ENCODE assay signal across 8 mouse cellular contexts in the genomic region with DNA sequence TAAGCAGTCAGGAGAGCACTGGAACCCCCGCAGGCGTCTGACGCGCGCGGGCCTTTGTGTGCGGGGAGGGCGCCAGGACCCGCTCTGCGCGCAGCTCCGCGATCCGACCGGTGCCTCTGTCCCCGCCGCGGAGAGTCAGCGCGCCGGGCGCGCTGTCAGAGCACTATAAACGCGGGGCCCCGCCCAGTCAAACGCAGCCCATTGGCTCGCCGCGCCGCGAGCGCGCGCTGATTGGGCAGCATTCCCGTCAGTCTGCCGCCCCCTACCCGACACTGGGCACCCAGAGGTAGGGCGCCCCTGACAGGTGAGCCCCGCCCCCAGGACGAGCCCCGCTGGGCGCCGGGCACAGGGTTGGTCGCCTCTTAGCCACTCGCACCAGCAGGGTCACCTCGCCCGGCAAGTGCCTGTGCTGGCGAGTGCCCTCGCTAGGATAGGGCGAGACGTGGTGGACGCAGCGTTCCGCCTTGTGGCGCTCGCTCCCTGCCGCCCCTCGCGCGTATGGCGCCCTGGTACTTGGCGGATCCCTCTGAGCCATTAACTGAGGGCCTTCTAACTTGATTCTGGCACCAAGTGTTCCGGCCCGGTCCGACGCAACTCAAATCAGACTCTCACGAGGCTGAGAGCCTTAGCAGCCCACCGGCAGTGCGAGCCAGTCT. TPM values are rescaled to one million over a fixed set of nuclear protein-coding genes. Genes with fewer than 3 reads are reported as not detected.
DNase-seq lines count a peak whose midpoint lies in the region; ATAC-seq and TF ChIP-seq lines count a peak whose summit lies in the region.

A gene (minus strand): TSS at position 140 of the 656 bp plus-strand sequence.

- peak; percentile 92 for ATAC-seq in forebrain, embryonic 14.5 days
- ATAC-seq in liver, embryonic 15.5 days (ENCODE audit: insufficient read depth): peak; percentile 90
- ATAC-seq in neural tube, embryonic 11.5 days (ENCODE audit: insufficient read depth, low FRiP score, low TSS enrichment): peak; percentile 91
- peak; percentile 93 for ATAC-seq in stomach, embryonic 16.5 days (ENCODE audit: insufficient read depth, low FRiP score)

- H3K4me2 ChIP-seq in forebrain, embryonic 14.5 days (ENCODE audit: low read length): peak within 1 kb of the TSS; percentile 89
- peak within 1 kb of the TSS; percentile 80 for H3K4me2 ChIP-seq in liver, embryonic 15.5 days
- peak within 1 kb of the TSS; percentile 87 for H3K4me2 ChIP-seq in neural tube, embryonic 11.5 days (ENCODE audit: low read depth)
- H3K4me2 ChIP-seq in stomach, embryonic 16.5 days (ENCODE audit: low read depth, low read length): peak within 1 kb of the TSS; percentile 89

- under 1% methylated on average over 63 of the region's 70 CpGs for WGBS in forebrain, embryonic 14.5 days
- WGBS in liver, embryonic 15.5 days (ENCODE audit: insufficient replicate concordance): 0% methylated on average over 70 of the region's 70 CpGs
- WGBS in neural tube, embryonic 11.5 days: 0% methylated on average over 66 of the region's 70 CpGs
- WGBS in stomach, embryonic 16.5 days: under 1% methylated on average over 70 of the region's 70 CpGs

- no peaks in the 10 kb centered on the region for H3K9me3 ChIP-seq in E14TG2a.4 (ENCODE audit: low read length)
- no peaks in the 10 kb centered on the region for H3K9me3 ChIP-seq in forebrain, embryonic 14.5 days (replicated peaks; ENCODE audit: control insufficient read depth, low read length)
- no peaks in the 10 kb centered on the region for H3K9me3 ChIP-seq in liver, embryonic 15.5 days (replicated peaks)
- H3K9me3 ChIP-seq in neural tube, embryonic 11.5 days (ENCODE audit: control insufficient read depth, low read length): no peaks in the 10 kb centered on the region
- H3K9me3 ChIP-seq in stomach, embryonic 16.5 days (replicated peaks; ENCODE audit: control insufficient read depth, low read length): no peaks in the 10 kb centered on the region

- peaks cover 55% of the 10 kb centered on the region for H3K4me1 ChIP-seq in E14TG2a.4 (replicated peaks; ENCODE audit: low read depth, low read length)
- H3K4me1 ChIP-seq in forebrain, embryonic 14.5 days (ENCODE audit: control insufficient read depth, insufficient read depth, low read length): 0 out of 2 replicates have a peak, but pooled peaks cover 2% of the 10 kb centered on the region
- peaks cover 29% of the 10 kb centered on the region for H3K4me1 ChIP-seq in liver, embryonic 15.5 days (replicated peaks)
- peaks cover 7% of the 10 kb centered on the region; the same call in 1 of the 2 replicates for H3K4me1 ChIP-seq in neural tube, embryonic 11.5 days (ENCODE audit: control insufficient read depth, insufficient read depth, low read length)
- peaks cover 9% of the 10 kb centered on the region; the same call in 1 of the 2 replicates for H3K4me1 ChIP-seq in stomach, embryonic 16.5 days (ENCODE audit: control insufficient read depth, insufficient read depth, low read length)

- H3K9ac ChIP-seq in forebrain, embryonic 14.5 days (ENCODE audit: low read length): peak within 1 kb of the TSS; percentile 99
- H3K9ac ChIP-seq in liver, embryonic 15.5 days: peak within 1 kb of the TSS; percentile 25; the same call in 1 of the 2 replicates
- peak within 1 kb of the TSS; percentile 96 for H3K9ac ChIP-seq in neural tube, embryonic 11.5 days (ENCODE audit: low read length)
- peak within 1 kb of the TSS; percentile 92 for H3K9ac ChIP-seq in stomach, embryonic 16.5 days (ENCODE audit: low read length)

- H3K36me3 ChIP-seq in E14TG2a.4 (ENCODE audit: insufficient read depth, low read length): peaks cover 27% of the 10 kb centered on the region
- H3K36me3 ChIP-seq in forebrain, embryonic 14.5 days (ENCODE audit: control insufficient read depth, insufficient read depth, low read length): peaks cover 3% of the 10 kb centered on the region; the same call in 1 of the 2 replicates
- peaks cover 16% of the 10 kb centered on the region for H3K36me3 ChIP-seq in liver, embryonic 15.5 days (replicated peaks)
- no peaks in the 10 kb centered on the region; the same call in 1 of the 2 replicates for H3K36me3 ChIP-seq in neural tube, embryonic 11.5 days (ENCODE audit: control insufficient read depth, insufficient read depth, low read length)
- H3K36me3 ChIP-seq in stomach, embryonic 16.5 days (ENCODE audit: control insufficient read depth, insufficient read depth, low read length): no peaks in the 10 kb centered on the region

- H3K4me3 ChIP-seq in E14TG2a.4 (replicated peaks; ENCODE audit: low read length): peak within 1 kb of the TSS; percentile 90
- peak within 1 kb of the TSS; percentile 98 for H3K4me3 ChIP-seq in forebrain, embryonic 14.5 days (ENCODE audit: low read depth, low read length)
- H3K4me3 ChIP-seq in liver, embryonic 15.5 days (replicated peaks): peak within 1 kb of the TSS; percentile 64
- peak within 1 kb of the TSS; percentile 98 for H3K4me3 ChIP-seq in neural tube, embryonic 11.5 days (ENCODE audit: low read depth, low read length)
- peak within 1 kb of the TSS; percentile 90 for H3K4me3 ChIP-seq in stomach, embryonic 16.5 days (replicated peaks; ENCODE audit: low read length)

- DNase-seq in cerebellum, adult 11 months: peak; percentile 69
- DNase-seq in forebrain, embryonic 14.5 days (ENCODE audit: low spot score): peak; percentile 98
- DNase-seq in heart, postnatal 10 days: peak; percentile 97 to 98
- peak; percentile 97 to 98 for DNase-seq in kidney, postnatal 4 days
- peak; percentile 96 for DNase-seq in neural tube, embryonic 11.5 days (ENCODE audit: low spot score)

- intact Hi-C loops in heart, postnatal 10 days (cut with DNase I): loop anchor here (1.0 to 5.0 kb wide), 2 partner anchors 141 to 331 kb away; no protein-coding TSS in a partner anchor

- no peak for TF ChIP-seq CTCF in E14TG2a.4 (conservative IDR thresholded peaks at IDR 0.05; ENCODE audit: low read length)

- peaks cover 17% of the 10 kb centered on the region for H3K27me3 ChIP-seq in E14TG2a.4 (ENCODE audit: insufficient read depth, low read length)
- H3K27me3 ChIP-seq in forebrain, embryonic 14.5 days (replicated peaks; ENCODE audit: control insufficient read depth, insufficient read depth, low read length): no peaks in the 10 kb centered on the region
- H3K27me3 ChIP-seq in liver, embryonic 15.5 days: peaks cover 54% of the 10 kb centered on the region
- no peaks in the 10 kb centered on the region for H3K27me3 ChIP-seq in neural tube, embryonic 11.5 days (ENCODE audit: control insufficient read depth, insufficient read depth, low read length)
- no peaks in the 10 kb centered on the region for H3K27me3 ChIP-seq in stomach, embryonic 16.5 days (ENCODE audit: control insufficient read depth, insufficient read depth, low read length)

- peak within 1 kb of the TSS; percentile 97 for H3K27ac ChIP-seq in forebrain, embryonic 14.5 days (ENCODE audit: low read depth, low read length)
- 0 out of 2 replicates have a peak within 1 kb of the TSS, but pooled peaks have one; percentile 14 for H3K27ac ChIP-seq in liver, embryonic 15.5 days (replicated peaks)
- H3K27ac ChIP-seq in neural tube, embryonic 11.5 days (ENCODE audit: low read depth, low read length): peak within 1 kb of the TSS; percentile 91
- peak within 1 kb of the TSS; percentile 83 for H3K27ac ChIP-seq in stomach, embryonic 16.5 days (ENCODE audit: low read length)

RNA-seq across cellular contexts. Expression of the gene that starts here (rescaled TPM):
- 48.9 and 50.2 TPM in 2 replicates for polyA plus RNA-seq in forebrain, embryonic 14.5 days (2014; fragmentation: Nextera tagmentation; extraction: Ambion mirVana)
- total RNA-seq in heart, postnatal 10 days (2021): 10 to 100 TPM; 44.6 to 49.7 TPM
- 0.68 and 0.85 TPM in 2 replicates for polyA plus RNA-seq in liver, embryonic 15.5 days (2015; fragmentation: Nextera tagmentation; extraction: Ambion mirVana)
- polyA plus RNA-seq in neural tube, embryonic 11.5 days (2014; fragmentation: Nextera tagmentation; extraction: Ambion mirVana): 37.9 and 39.0 TPM in 2 replicates
- polyA plus RNA-seq in stomach, embryonic 16.5 days (2015; fragmentation: Nextera tagmentation; extraction: Ambion mirVana): 8.4 and 8.7 TPM in 2 replicates

Comparison
In these comparisons a context has a peak if more than half of its experiments do, and no peak if none do; other contexts are left out.
1. Peak in every context shown above with its lines: DNase-seq, ATAC-seq, H3K4me3 ChIP-seq and H3K27ac ChIP-seq.
2. Peak in ATAC-seq, H3K4me3 ChIP-seq, H3K27ac ChIP-seq, H3K9ac ChIP-seq and H3K4me2 ChIP-seq in liver, embryonic 15.5 days; RNA of the gene not detected or under 1 TPM.
3. H3K27ac ChIP-seq: peak in every context shown above with its lines; median percentile 97 in forebrain, embryonic 14.5 days; 91 in neural tube, embryonic 11.5 days; 83 in stomach, embryonic 16.5 days; 14 in liver, embryonic 15.5 days.
4. H3K9ac ChIP-seq: peak in every context shown above with its lines; median percentile 99 in forebrain, embryonic 14.5 days; 96 in neural tube, embryonic 11.5 days; 92 in stomach, embryonic 16.5 days; 25 in liver, embryonic 15.5 days.